Mouse (Mus musculus): Measurements from ENCODE around the gene Farp2. TPM values are rescaled to one million over a fixed set of nuclear protein-coding genes. Genes with fewer than 3 reads are reported as not detected.
"Not testable (repeated sequence)": the region's sequence is repeated elsewhere in the genome, so short reads cannot be mapped to it uniquely, and the experiment has no call there.

Gene Farp2
- polyA plus RNA-seq, 1 experiment from 2014 or later: 6.0 TPM

GRCm38 (mm10) chr1:93486302-93486701 lies 25.6 kb upstream of the Farp2 start:
- not testable (repeated sequence) for H3K9ac ChIP-seq (ENCODE audit: low read length); H3K36me3 ChIP-seq (ENCODE audit: control insufficient read depth, insufficient read depth, low read length); H3K9me3 ChIP-seq (ENCODE audit: control insufficient read depth, low read length); DNase-seq (ENCODE audit: low spot score); H3K27ac ChIP-seq (ENCODE audit: low read depth, low read length); H3K4me1 ChIP-seq (ENCODE audit: control insufficient read depth, insufficient read depth, low read length); H3K4me2 ChIP-seq (ENCODE audit: low read depth); H3K27me3 ChIP-seq (ENCODE audit: control insufficient read depth, insufficient read depth, low read length); ATAC-seq (ENCODE audit: insufficient read depth, low FRiP score, low TSS enrichment); H3K4me3 ChIP-seq (ENCODE audit: low read depth, low read length)
- 98% methylated on average over 2 of the region's 3 CpGs for WGBS

- Histone ChIP-seq H3K4me2 (ENCODE audit: low read depth) (no peak overlapping the region), H3K9me3 (ENCODE audit: control insufficient read depth, low read length) (no peaks in the 10 kb centered on the region), H3K27me3 (ENCODE audit: control insufficient read depth, insufficient read depth, low read length) (no peaks in the 10 kb centered on the region), H3K4me1 (ENCODE audit: control insufficient read depth, insufficient read depth, low read length) (no peaks in the 10 kb centered on the region), H3K27ac (ENCODE audit: low read depth, low read length) (no peak overlapping the region), H3K4me3 (ENCODE audit: low read depth, low read length) (no peak overlapping the region), H3K9ac (ENCODE audit: low read length) (no peak overlapping the region), H3K36me3 (ENCODE audit: control insufficient read depth, insufficient read depth, low read length) (peaks cover 2% of the 10 kb centered on the region; the same call in 1 of the 2 replicates)
- DNase-seq (ENCODE audit: low spot score) (no peak), ATAC-seq (ENCODE audit: insufficient read depth, low FRiP score, low TSS enrichment) (no peak)
- 93% methylated on average over 3 of the region's 3 CpGs for WGBS
Measured at GRCm38 (mm10) chr1:93495312-93495711, 16.6 kb upstream of the Farp2 start.

GRCm38 (mm10) chr1:93506944-93507676 lies 4.8 kb upstream of the Farp2 start:
- H3K27me3 ChIP-seq (ENCODE audit: control insufficient read depth, insufficient read depth, low read length): no peaks in the 10 kb centered on the region
- peaks cover 5% of the 10 kb centered on the region; the same call in 1 of the 2 replicates for H3K4me1 ChIP-seq (ENCODE audit: control insufficient read depth, insufficient read depth, low read length)
- ATAC-seq (ENCODE audit: insufficient read depth, low FRiP score, low TSS enrichment) (no peak), DNase-seq (ENCODE audit: low spot score) (peak; percentile 15)
- no peak overlapping the region for H3K9ac ChIP-seq (ENCODE audit: low read length)
- H3K4me2 ChIP-seq (ENCODE audit: low read depth): no peak overlapping the region
- WGBS: 62% methylated on average over 10 of the region's 10 CpGs
- H3K27ac ChIP-seq (ENCODE audit: low read depth, low read length): no peak overlapping the region
- H3K4me3 ChIP-seq (ENCODE audit: low read depth, low read length): no peak overlapping the region
- H3K9me3 ChIP-seq (ENCODE audit: control insufficient read depth, low read length): no peaks in the 10 kb centered on the region
- H3K36me3 ChIP-seq (ENCODE audit: control insufficient read depth, insufficient read depth, low read length): peaks cover 13% of the 10 kb centered on the region

GRCm38 (mm10) chr1:93508576-93508975 lies 3.3 kb upstream of the Farp2 start:
- H3K9ac ChIP-seq (ENCODE audit: low read length); H3K9me3 ChIP-seq (ENCODE audit: control insufficient read depth, low read length); H3K36me3 ChIP-seq (ENCODE audit: control insufficient read depth, insufficient read depth, low read length); ATAC-seq (ENCODE audit: insufficient read depth, low FRiP score, low TSS enrichment); H3K4me3 ChIP-seq (ENCODE audit: low read depth, low read length); H3K27me3 ChIP-seq (ENCODE audit: control insufficient read depth, insufficient read depth, low read length); H3K27ac ChIP-seq (ENCODE audit: low read depth, low read length); H3K4me1 ChIP-seq (ENCODE audit: control insufficient read depth, insufficient read depth, low read length); H3K4me2 ChIP-seq (ENCODE audit: low read depth); DNase-seq (ENCODE audit: low spot score): not testable (repeated sequence)
- 57% methylated on average over 1 of the region's 1 CpGs for WGBS

GRCm38 (mm10) chr1:93512351-93512690 lies 442 bp downstream of the Farp2 start:
- Histone ChIP-seq H3K4me2 (ENCODE audit: low read depth) (peak overlapping the region; percentile 86), H3K27me3 (ENCODE audit: control insufficient read depth, insufficient read depth, low read length) (no peaks in the 10 kb centered on the region), H3K4me3 (ENCODE audit: low read depth, low read length) (peak overlapping the region; percentile 66), H3K4me1 (ENCODE audit: control insufficient read depth, insufficient read depth, low read length) (peaks cover 5% of the 10 kb centered on the region; the same call in 1 of the 2 replicates), H3K36me3 (ENCODE audit: control insufficient read depth, insufficient read depth, low read length) (no peaks in the 10 kb centered on the region), H3K9ac (ENCODE audit: low read length) (peak overlapping the region; percentile 77), H3K9me3 (ENCODE audit: control insufficient read depth, low read length) (no peaks in the 10 kb centered on the region), H3K27ac (ENCODE audit: low read depth, low read length) (no peak overlapping the region)
- ATAC-seq (ENCODE audit: insufficient read depth, low FRiP score, low TSS enrichment) (peak; percentile 67), DNase-seq (ENCODE audit: low spot score) (no peak)
- 2% methylated on average over 15 of the region's 15 CpGs for WGBS

GRCm38 (mm10) chr1:93513221-93513620 lies 1.3 kb downstream of the Farp2 start:
- H3K4me1 ChIP-seq (ENCODE audit: control insufficient read depth, insufficient read depth, low read length): peaks cover 5% of the 10 kb centered on the region; the same call in 1 of the 2 replicates
- H3K36me3 ChIP-seq (ENCODE audit: control insufficient read depth, insufficient read depth, low read length): no peaks in the 10 kb centered on the region
- no peaks in the 10 kb centered on the region for H3K9me3 ChIP-seq (ENCODE audit: control insufficient read depth, low read length)
- H3K9ac ChIP-seq (ENCODE audit: low read length): no peak overlapping the region
- no peak overlapping the region for H3K27ac ChIP-seq (ENCODE audit: low read depth, low read length)
- ATAC-seq (ENCODE audit: insufficient read depth, low FRiP score, low TSS enrichment): no peak
- no peak for DNase-seq (ENCODE audit: low spot score)
- no peak overlapping the region for H3K4me2 ChIP-seq (ENCODE audit: low read depth)
- no peaks in the 10 kb centered on the region for H3K27me3 ChIP-seq (ENCODE audit: control insufficient read depth, insufficient read depth, low read length)
- WGBS: 77% methylated on average over 14 of the region's 14 CpGs
- no peak overlapping the region; the same call in 1 of the 2 replicates for H3K4me3 ChIP-seq (ENCODE audit: low read depth, low read length)

- Histone ChIP-seq H3K9me3 (ENCODE audit: control insufficient read depth, low read length) (no peaks in the 10 kb centered on the region), H3K4me1 (ENCODE audit: control insufficient read depth, insufficient read depth, low read length) (no peaks in the 10 kb centered on the region), H3K9ac (ENCODE audit: low read length) (no peak overlapping the region), H3K27ac (ENCODE audit: low read depth, low read length) (no peak overlapping the region), H3K27me3 (ENCODE audit: control insufficient read depth, insufficient read depth, low read length) (no peaks in the 10 kb centered on the region), H3K4me3 (ENCODE audit: low read depth, low read length) (no peak overlapping the region), H3K36me3 (ENCODE audit: control insufficient read depth, insufficient read depth, low read length) (no peaks in the 10 kb centered on the region), H3K4me2 (ENCODE audit: low read depth) (no peak overlapping the region)
- DNase-seq (ENCODE audit: low spot score): no peak
- ATAC-seq (ENCODE audit: insufficient read depth, low FRiP score, low TSS enrichment): no peak
- WGBS: 69% methylated on average over 2 of the region's 2 CpGs
Measured at GRCm38 (mm10) chr1:93521491-93521890, 9.6 kb downstream of the Farp2 start.

- Histone ChIP-seq H3K27me3 (ENCODE audit: control insufficient read depth, insufficient read depth, low read length) (no peaks in the 10 kb centered on the region), H3K4me2 (ENCODE audit: low read depth) (no peak overlapping the region), H3K4me1 (ENCODE audit: control insufficient read depth, insufficient read depth, low read length) (no peaks in the 10 kb centered on the region), H3K9me3 (ENCODE audit: control insufficient read depth, low read length) (no peaks in the 10 kb centered on the region), H3K36me3 (ENCODE audit: control insufficient read depth, insufficient read depth, low read length) (no peaks in the 10 kb centered on the region), H3K27ac (ENCODE audit: low read depth, low read length) (no peak overlapping the region), H3K9ac (ENCODE audit: low read length) (no peak overlapping the region), H3K4me3 (ENCODE audit: low read depth, low read length) (no peak overlapping the region)
- no peak for ATAC-seq (ENCODE audit: insufficient read depth, low FRiP score, low TSS enrichment)
- no peak for DNase-seq (ENCODE audit: low spot score)
- WGBS: 91% methylated on average over 1 of the region's 1 CpGs
Measured at GRCm38 (mm10) chr1:93522325-93522724, 10.4 kb downstream of the Farp2 start.

GRCm38 (mm10) chr1:93529801-93530200 lies 17.9 kb downstream of the Farp2 start:
- ATAC-seq (ENCODE audit: insufficient read depth, low FRiP score, low TSS enrichment) (no peak), DNase-seq (ENCODE audit: low spot score) (no peak)
- H3K27me3 ChIP-seq (ENCODE audit: control insufficient read depth, insufficient read depth, low read length): no peaks in the 10 kb centered on the region
- WGBS: 86% methylated on average over 6 of the region's 6 CpGs
- no peaks in the 10 kb centered on the region for H3K9me3 ChIP-seq (ENCODE audit: control insufficient read depth, low read length)
- no peak overlapping the region for H3K4me2 ChIP-seq (ENCODE audit: low read depth)
- H3K9ac ChIP-seq (ENCODE audit: low read length): no peak overlapping the region
- H3K27ac ChIP-seq (ENCODE audit: low read depth, low read length): no peak overlapping the region
- H3K36me3 ChIP-seq (ENCODE audit: control insufficient read depth, insufficient read depth, low read length): no peaks in the 10 kb centered on the region
- no peaks in the 10 kb centered on the region for H3K4me1 ChIP-seq (ENCODE audit: control insufficient read depth, insufficient read depth, low read length)
- H3K4me3 ChIP-seq (ENCODE audit: low read depth, low read length): no peak overlapping the region

Data from neural tube, embryonic 11.5 days (tissue).